Mouse (Mus musculus): ENCODE data around the gene Hnrnpa3.
"Not testable (repeated sequence)": the region's sequence is repeated elsewhere in the genome, so short reads cannot be mapped to it uniquely, and the experiment has no call there.

The Hnrnpa3 gene

DNA sequence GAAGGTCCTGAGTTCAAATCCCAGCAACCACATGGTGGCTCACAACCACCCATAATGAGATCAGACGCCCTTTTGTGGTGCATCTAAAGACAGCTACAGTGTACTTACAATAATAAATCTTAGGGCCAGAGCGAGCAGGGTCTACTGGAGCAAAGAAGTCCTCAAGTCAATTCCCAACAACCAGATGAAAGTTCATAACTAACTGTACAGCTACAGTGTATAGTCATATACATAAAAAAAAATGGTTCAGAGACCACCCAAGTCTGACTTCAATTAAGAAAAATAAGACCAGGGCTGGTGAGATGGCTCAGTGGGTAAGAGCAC lies 12.2 kb downstream of the Hnrnpa3 start:
- CTCF ChIA-PET, result interaction anchor here (0.6 to 0.9 kb wide), 3 partner anchors 10 to 69 kb away, joined by 3 to 5 read pairs (median 4); no protein-coding TSS in a partner anchor

DNA sequence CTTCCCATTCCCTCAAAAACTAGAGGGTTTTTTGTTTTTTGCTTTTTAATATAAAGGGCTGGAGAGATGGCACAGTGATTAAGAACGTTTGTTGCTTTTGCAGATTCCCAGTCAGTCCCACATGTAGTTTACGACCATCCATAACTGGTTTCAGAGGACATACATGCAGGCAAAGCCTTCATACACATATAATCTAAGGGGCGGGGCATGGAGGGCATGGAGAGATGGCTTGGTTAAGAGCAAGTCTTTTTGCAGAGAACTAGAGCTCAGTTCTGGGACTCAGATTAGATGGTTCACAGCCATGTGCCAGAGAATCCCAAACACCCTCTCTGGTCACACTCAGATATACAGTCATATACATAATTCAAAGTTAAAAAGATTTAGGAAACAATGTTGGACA lies 13.5 kb downstream of the Hnrnpa3 start:
- CTCF ChIA-PET, result interaction anchor here (0.6 to 1.5 kb wide), 5 partner anchors 14 to 157 kb away, joined by 3 to 6 read pairs (median 5); partner anchors contain the start of genes Hnrnpa3 and Nfe2l2

DNA sequence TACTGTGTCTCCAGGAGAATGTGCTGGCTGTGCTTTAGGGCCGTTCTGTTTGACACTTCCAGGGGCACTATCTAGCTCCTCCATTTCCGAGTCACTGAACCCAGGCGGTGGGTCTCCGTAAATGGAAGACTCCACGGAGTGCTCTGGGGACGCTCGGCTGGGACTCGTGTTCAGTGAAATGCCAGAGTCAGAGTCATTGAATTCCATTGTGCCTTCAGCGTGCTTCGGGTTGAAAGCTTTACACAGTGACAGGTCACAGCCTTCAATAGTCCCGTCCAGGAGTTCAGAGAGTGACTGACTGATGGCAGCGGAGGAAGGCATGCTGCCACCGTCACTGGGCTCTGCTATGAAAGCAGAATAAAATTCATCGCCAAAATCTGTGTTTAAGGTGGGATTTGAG lies 17.5 kb downstream of the Hnrnpa3 start:
- CTCF ChIA-PET, result interaction anchor here (0.6 kb wide), 1 partner anchor 190 kb away, joined by 3 read pairs; no protein-coding TSS in a partner anchor

DNA sequence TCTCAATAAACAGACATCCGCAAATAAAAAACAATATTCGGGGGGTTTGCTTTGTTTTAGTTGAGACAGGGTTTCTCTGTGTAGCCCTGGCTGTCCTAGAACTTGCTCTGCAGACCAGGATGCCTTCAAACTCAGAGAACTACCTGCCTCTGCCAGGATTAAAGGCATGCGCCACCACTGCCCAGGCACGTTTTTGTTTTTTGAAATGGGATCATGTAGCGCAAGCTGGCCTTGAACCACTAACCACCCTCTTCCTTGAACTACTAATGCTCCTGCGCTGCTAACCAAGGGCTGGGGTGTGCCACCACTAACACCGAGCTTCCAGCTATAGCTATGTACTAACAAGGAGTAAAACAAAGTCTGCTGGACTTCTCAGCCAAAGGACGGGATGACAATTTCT lies 20.9 kb downstream of the Hnrnpa3 start:
- CTCF ChIA-PET, result no interaction called here

DNA sequence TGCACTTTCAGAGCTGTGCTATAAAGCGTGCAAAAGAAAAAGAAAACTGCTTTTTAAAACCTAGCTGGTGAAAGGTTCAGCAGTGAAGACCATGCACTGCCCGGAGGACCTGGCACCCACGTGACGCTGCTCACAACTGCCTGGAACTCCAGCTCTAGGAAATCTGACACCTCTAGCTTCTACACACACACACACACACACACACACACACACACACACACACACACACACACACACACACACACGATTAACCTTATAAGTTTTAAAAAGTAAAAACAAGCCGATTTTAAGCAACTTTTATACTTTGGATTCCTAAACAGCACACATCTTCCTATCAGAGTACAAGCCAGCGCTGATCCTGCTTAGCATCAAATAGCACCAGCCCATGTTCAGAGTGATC lies 22.4 kb downstream of the Hnrnpa3 start:
- CTCF ChIA-PET, result interaction anchor here (0.5 kb wide), 1 partner anchor 53 kb away, joined by 18 read pairs; no protein-coding TSS in a partner anchor

DNA sequence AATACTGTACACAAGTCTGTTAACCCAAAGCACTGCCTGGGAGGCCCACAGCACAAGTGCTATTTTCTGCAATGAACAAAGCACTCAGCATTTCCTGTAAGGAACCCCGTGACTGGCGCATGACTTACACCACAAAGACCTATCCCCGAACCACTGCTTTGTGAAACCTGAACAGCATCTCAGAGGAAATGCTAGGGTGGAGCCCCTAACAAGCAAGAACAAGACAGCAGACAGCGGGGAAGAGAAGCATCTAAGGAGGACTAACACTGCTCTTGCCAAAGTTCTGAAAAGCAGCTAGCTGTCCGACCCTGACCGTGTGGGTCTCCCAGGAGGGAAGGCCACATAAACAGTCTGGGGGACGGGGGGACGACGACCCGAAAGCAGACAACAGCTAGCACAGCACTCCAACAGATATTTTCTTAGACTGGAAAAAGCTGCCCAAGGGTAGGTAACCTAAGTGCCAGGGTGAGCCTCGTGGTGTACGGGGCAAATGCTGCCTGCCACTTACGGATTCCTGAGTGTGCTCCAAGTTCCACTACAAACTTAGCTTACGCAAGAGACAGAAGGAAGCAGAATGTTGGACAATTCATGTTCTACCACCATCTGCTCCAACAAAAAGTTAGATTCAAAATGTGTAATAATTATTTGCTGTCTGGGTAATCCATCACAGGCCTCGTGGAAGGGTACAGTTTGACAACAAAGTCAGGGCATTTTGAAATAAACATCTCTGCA lies 24.1 kb downstream of the Hnrnpa3 start:
- CTCF ChIA-PET, result interaction anchor here (0.6 to 0.8 kb wide), 2 partner anchors 22 to 105 kb away, joined by 7 to 14 read pairs; no protein-coding TSS in a partner anchor

DNA sequence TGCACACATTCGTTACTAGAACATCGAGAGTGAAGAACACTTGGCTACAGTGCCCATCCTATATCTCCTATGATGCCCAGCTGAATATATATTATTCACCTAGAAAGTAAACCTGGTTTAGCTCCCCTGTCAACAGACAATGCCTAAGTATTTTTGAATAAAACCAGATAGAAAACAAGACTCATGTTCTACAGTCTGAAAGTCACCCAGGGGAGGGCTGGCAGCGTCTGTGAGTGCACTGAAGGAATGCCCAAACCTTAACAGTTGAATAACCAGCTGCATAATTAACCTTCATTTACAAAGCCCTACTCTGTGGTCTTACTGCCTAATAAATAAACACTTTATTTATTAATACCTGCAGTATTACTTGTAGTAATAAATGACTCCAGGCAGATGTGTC lies 25.5 kb downstream of the Hnrnpa3 start:
- CTCF ChIA-PET, result interaction anchor here (1.1 kb wide), 1 partner anchor 97 kb away, joined by 3 read pairs; no protein-coding TSS in a partner anchor

DNA sequence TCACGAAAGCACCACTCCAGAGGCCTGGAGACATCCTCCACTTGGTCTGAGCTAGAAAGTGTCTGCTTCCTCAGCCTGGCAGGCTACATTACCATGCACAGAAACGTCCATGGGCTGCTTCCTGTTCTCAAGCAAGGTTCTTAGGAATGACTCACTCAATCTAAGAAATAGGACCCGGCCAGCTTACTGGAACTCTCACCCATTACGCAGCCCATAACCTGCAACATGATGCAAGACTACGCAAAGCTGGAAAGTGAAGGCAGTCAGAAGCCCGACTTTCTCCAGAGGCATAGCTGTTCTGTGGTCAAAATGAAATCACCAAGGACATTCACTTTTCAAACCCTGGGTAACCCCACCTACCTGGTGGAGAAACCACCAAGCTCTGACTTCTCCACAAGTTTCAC lies 26.4 kb downstream of the Hnrnpa3 start:
- CTCF ChIA-PET, result interaction anchor here (0.7 to 1.0 kb wide), 3 partner anchors 17 to 92 kb away, joined by 3 to 4 read pairs (median 3); no protein-coding TSS in a partner anchor

DNA sequence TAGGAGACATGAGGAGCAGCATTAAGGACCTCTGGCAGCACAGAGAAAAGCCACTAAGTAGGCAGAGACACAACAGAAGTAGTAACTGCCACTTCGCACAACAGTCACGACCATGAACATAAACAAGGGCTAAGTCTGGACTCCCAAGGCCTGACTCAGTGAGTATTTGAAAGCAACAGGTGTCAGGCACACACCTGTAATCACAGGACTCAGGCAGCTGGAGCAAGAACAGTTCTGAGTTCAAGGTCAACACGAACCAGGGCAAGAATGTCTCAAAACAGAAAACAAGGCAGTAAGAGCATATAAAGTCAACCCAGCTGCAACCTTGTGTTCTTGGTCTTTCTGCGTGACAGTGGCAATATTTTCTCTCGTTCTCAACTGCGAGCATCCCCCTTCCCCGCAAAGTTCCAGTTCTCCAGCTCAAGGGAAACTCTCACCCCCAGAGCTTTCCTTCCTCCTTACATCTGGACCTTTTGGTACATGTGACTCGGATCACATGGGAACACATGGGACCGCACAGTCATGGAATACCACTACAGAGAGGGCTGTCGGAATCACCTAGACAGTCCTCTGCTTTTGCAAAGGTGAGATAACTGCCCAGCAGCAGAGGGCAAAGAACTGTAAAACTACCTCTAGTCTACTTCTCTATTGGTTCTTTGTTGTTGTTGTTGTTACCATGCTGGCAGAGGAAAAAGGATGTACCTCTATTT lies 28.1 kb downstream of the Hnrnpa3 start:
- CTCF ChIA-PET, result no interaction called here

DNA sequence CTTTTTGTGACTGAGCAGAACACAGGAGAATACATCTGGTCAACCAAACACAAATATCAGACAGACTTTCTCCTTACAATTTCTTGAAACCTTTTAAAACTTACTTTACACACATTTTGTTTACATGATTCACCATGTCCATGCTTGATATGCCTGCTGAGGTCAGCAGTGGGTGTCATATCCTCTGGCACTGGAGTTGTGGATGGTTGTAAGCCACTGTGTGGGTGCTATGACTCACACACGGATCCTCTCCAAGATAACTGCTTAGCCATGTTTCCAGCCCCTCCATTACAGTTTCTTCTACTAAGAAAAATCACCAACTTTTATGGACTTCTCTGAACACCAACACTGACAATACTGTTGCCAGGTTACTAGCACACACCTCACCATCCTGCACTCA lies 29.8 kb downstream of the Hnrnpa3 start:
- CTCF ChIA-PET, result no interaction called here

DNA sequence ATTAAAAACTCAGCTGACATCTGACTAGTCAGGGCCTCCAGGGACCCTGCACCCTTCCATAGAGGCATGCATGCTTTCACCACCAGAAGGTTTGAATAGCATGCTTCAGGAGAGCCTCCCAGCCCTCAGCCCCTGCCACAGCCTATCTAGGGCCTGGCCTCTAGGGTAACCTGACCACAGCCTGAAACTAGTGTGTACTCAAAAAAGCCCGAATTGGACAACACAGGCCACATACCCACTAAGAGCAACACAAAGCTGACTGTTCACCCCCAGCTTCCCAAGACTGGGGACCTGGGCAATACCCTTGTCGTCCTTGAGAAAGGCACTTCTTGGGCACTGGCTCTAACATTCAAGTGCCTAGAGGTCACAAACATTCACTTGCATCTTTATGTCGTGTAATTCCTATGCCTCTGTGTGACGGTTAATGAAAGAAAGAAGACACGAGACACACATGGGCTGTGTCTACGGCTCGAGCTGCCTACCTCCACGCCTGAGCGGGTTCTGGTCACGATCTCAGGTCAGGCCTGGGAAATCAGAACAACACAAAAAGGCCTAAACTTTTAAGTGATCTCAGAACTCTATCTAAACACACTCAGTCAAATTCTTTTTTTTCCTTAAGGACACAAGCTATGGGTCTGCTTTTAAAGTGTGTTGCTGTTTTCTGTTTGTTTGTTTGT lies 30.6 kb downstream of the Hnrnpa3 start:
- CTCF ChIA-PET, result interaction anchor here (0.7 kb wide), 1 partner anchor 100 kb away, joined by 7 read pairs; no protein-coding TSS in a partner anchor

DNA sequence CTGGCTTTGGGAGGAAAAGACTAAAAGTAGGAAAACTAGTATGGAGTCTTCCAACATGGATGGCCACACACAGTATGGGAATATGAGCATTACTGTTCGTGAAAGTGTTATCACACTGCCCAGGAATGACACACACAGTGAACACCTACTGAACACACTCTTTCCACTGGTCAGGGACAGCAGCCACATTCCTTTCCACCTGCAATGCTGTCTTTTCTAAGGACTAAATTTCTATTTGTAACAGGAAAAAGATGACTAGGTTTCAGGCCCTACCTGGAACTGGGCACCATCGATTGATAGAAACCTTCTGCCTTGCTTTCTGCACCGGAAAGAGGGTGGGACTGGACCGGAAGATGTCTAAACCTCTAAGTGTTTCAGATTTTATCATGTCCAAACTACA lies 31.6 kb downstream of the Hnrnpa3 start:
- CTCF ChIA-PET, result interaction anchor here (0.7 to 0.9 kb wide), 2 partner anchors 16 to 101 kb away, joined by 7 to 8 read pairs; no protein-coding TSS in a partner anchor

DNA sequence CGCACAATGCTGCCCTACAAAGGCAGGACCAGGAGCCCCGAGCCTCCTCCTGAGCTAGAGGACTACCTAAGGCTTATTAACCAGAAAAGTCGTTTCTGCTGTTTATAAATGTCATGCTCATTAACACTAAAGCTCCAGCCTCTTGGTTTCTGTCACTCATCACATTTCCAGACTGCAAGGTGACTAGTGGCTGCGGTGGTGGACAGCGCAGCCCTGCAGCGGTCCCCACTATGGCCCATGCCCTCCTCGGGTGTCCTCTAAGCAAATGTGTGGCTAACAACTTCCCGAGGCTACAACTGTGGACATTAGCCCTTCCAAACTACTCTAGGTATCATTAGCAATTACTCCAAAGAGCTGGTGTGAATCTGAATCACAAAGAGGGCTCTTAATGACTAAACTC lies 32.3 kb downstream of the Hnrnpa3 start:
- CTCF ChIA-PET, result interaction anchor here (0.9 kb wide), 1 partner anchor 17 kb away, joined by 8 read pairs; no protein-coding TSS in a partner anchor

DNA sequence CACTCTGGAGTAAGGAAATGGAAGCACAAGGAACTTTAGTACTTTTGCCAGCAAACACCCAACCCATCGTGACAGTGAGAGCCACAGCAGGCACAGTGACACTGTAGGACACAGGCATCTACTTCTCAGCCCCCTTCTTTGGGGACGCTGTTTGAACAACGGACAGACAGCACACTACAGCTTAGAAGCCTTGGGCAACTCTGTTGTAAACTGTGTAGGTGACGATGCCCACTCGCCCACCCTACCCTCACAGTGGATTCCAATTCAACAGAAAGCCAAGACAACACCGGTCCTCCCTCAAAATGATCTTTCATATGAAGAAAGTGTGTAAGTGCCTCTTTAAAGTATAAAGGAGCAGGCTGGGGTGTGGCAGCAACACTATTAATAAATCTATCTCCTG lies 33.3 kb downstream of the Hnrnpa3 start:
- CTCF ChIA-PET, result no interaction called here

DNA sequence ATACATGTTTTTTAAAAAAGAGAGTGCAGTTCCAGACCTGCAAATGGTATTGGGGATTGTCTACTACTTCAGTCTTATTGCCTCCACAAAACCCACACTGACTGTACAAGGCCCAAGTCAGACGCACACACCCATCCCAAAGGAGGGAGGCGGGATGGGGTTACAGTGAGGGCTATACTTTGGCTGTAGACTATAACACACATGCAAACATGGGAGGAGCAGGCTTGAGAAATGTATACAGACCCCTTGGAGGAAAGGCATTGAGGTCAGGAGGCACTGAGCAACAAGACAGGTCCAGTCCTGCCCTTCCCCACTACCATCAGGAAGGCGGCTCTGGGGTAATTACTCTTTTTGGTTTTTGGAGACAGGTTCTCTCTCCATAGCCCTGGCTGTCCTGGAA lies 35.9 kb downstream of the Hnrnpa3 start:
- CTCF ChIA-PET, result not testable (repeated sequence)

DNA sequence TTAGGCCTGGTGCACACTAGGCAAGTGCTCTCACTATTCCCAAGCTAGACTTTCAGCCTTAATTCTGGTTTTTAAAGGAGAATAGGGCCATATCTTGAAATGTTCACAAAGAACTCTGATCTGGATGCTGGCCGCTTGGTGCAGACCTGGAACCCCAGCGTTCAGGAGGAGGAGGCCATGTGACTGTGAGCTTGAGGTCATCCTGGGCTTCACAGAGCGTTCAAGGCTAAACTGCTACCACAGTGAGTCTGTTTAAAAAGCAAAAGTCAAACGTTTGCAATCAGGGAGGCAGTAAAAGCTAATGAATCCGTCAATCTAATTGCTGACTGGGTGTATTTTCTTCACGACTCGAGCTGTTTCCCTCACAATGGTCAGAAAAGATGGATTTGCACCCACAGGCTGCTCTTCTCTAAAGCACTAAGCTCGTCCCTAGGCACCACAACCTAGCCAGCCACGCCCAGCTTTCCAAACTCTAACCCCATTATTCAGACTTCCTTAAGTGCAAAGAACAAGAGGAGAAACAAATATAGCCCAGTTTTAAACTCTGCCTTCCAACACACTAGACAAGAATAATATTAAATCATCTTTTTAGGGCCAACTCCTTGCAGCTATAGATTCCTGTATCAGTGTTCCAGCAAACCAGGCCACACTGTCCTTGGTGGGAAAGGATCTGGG lies 36.8 kb downstream of the Hnrnpa3 start:
- CTCF ChIA-PET, result no interaction called here

DNA sequence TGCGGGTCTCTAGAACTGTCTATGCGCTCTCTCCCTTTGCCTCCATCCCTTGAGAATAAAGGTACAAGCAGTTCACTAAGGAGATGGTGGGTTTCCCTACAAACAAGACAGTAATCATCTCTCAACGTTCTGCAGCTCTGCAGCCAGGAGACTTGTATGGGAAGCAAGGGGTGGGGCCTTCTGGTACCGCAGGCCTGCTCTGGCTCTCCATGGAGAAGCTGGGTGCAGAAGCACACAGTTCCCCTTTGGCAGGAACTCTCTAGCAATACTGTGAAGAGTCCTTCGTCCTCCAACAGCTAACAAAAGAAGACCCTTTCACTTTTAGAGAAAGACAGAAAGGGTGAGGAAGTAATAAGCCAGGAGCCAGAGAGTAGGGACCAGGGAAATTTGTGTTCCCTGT lies 37.3 kb downstream of the Hnrnpa3 start:
- CTCF ChIA-PET, result no interaction called here

DNA sequence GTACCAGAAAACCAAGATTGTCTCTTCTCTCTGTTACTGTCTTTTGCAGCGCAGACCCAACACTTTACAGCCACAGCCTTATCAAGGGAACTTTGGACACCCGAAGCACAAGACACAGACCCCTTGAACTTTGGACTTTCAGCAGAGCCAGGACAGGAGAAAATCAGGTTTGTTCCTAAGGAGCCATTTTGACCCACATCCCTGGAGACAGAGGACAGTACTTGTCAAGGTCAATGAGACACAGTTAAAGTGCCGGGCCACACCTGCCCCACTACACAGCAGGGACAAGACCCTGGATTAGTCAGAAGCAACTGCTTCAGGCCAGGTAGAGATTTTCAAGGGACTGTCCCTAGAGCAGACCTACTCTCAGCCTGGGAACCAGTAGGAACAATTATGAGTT lies 38.2 kb downstream of the Hnrnpa3 start:
- CTCF ChIA-PET, result no interaction called here

DNA sequence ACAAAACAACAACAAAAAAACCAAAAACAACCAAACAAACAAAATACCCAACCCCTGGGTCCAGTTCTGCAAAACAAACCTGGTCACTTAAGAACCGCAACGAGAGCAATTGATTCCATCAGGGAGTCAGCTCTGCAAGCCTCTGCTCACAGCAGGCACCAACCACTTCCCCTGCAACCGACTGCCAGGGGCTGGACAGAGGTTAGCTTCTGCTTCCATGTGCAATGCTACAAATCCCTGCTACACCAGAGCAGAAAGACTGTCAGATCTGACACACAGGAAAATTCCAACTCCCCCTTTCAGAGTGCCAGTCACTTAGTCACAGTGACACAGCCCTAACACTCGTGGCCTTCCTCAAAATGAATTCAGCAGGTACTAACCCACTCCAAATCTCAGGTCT lies 38.9 kb downstream of the Hnrnpa3 start:
- CTCF ChIA-PET, result interaction anchor here (1.0 kb wide), 1 partner anchor 26 kb away, joined by 6 read pairs; no protein-coding TSS in a partner anchor

DNA sequence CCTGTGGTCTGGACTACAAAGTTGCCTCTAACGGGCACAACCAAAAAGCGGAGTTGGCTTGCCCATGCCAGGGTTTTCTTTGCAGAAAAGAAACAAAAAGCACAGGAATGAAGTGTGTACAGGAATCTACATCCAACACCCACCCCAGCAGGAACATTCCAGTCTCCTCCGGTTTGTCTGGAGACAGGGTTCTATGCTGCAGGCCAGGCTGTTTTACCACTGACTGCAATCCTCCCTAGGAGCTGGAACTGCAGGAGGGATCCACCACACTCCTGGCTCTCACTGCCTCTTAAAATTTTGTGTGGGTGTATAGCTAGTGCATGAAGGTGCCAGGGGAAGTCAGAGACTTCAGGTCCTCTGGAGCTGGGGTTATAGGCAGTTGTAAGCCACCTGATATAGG lies 39.8 kb downstream of the Hnrnpa3 start:
- CTCF ChIA-PET, result interaction anchor here (1.0 kb wide), 1 partner anchor 27 kb away, joined by 6 read pairs; no protein-coding TSS in a partner anchor

DNA sequence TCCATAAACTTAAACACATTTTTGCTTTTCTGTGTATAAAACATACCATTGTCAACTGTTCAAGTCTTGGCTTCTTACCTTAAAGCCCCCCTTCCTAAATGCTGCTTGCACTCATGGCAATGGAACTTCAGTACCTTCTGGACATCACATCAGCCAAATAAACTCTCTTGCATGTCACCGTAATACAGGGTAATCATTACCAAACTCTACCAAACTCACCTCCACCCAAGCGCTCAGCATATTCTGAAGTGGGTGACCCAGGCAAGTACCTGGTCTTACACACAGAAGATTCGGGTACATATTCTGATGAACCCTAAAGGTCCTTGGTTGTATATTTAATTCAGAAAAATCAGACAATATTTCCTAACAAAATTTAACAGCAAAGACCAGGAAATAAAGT lies 41.5 kb downstream of the Hnrnpa3 start:
- CTCF ChIA-PET, result no interaction called here

DNA sequence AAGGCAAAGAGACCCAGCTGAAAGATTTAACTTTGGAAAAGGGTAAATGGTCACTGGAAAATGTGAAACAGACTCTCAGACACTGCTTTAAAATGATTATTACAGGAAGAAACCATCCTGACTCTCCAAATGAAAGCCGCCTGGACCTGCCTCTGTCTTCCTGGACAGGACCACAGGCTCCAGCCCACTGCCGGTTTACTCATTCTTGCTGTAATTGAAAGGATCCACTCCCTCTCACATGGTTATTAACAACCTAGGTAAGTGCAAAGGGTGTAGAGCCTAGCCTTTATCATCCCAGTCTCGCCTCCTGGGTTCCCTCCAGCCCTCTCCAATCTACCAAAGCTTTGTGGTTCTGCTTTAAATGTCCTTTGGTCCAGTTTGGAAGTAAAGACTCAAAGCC lies 42.1 kb downstream of the Hnrnpa3 start:
- CTCF ChIA-PET, result no interaction called here
